Mouse (Mus musculus) thymus, postnatal 4 days (tissue): ENCODE measurements around the gene Rassf6.

Source experiments
- DNase-seq: peaks from one replicate; pipeline ENCODE4 v3.0.0; 2021

The Rassf6 gene

DNA sequence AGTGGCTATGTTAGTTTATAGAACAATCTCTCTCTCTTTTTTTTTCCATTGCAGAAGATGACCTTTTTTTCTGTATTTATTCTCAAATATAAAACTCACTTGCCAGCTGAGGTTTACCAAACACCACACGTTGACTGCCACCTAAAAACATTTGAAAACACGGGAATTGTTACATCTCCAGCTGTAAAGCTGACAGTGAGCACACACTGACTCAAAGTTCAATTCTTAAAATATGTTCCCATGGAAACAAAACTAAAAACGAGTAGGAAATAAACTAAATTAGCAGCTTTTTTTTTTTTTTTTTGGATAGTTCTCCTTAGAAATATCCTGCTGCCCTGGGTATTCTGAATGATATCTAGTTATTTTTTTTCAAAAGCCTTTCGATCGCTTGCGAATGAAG is 75.3 kb downstream of the Rassf6 start:
- DNase-seq: no peak

DNA sequence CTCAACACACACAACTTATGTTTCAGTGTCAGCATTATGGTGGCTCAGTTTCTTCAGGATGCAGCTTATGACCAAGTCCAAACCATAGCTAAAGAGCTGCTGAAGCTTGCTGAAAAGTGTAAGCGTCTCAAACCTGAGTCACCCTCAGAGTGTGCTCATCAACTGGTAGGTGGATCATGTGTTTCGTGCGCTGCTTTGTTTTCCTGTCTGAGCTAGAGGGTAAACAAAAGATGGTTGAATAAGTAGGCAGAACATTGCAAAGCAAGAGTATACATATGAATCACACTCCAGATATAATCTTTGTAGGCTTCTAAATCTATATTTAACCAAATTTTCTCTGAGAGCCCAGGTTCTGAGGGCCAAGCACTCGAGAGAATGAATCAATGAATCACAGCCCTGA is 76.3 kb downstream of the Rassf6 start:
- DNase-seq: no peak

DNA sequence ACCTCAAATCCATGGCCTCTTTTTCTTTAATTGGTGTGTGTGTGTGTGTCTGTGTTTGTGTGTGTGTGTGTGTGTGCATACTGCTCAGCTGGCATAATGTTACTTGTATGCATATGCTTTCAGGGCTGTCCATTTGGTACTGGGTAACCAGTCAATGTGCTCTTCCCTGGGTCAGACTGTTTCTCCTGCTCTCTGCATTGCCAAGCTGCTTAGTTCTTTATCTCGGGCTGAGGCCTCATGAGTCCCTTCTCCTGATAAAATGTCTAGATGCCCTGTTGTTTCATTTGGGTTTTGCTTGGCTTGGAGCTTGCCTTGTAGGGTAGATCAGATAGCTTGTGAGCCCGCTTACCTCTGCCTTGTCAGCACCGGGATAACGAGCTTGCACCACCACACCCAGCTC is 77.6 kb downstream of the Rassf6 start:
- DNase-seq: no peak

DNA sequence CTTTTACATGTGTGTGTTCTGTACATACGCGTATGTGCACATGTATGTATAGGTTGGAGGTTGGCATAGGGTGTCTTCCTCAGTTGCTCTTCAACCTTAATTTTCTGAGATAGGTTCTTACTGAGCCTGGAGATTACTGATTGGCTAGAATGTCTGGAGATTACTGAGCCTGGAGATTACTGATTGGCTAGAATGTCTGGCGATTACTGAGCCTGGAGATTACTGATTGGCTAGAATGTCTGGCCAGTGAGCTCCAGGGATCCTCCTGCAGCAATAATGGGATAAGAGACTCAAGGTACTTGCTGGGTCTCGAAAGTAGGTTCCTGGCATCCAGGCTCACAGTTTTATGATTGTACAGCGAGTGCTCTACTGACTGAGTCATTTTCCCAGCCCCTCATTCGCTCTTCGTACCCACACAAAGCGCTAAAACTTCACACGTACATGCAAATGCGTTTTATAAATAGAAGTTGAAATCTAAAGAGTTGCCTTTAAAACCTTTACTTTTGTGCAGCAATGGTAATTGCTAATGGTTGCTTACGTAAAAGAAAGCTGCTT is 78.7 kb downstream of the Rassf6 start:
- no peak for DNase-seq

DNA sequence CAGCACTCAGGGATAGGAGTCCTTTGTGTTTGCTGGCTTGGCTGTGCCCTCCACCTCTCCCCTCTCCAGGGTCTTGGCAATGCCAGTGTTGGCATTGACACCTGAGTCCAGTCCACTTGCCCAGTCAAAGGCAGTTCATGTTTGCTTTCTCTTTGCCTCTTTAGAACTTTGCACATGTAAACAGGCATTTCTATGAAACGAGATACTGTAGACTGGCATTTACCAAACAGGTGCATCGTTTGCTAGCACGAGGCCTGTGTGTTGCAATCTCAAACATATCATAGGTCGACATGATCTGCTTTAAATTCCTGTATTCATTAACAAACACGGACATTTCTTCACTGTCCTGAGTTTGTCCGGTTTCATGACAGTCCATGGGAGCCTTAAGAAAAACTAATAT is 79.7 kb downstream of the Rassf6 start, which contains the start of gene 5830473C10Rik:
Gene 5830473C10Rik (plus strand): TSS at position 365 of the 400 bp plus-strand sequence.
- no peak for DNase-seq

DNA sequence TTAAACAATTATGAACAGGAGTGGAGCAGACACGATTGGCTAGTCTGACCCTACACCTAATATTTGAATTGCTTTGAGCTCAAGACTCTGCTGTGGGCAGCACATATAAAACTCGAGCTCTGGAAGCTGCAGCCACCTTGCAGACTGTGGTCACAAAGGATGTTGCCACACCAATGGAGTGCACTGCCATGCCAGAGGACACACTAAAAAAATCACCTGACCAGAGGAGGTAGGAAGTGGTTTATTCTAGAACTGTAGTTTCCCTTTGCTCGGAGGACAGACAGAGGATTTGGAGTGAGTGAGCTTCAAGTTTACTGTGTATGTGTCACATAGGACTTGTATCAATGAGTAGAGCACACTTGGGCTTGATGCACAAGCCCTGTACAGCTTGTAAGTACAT is 84.4 kb downstream of the Rassf6 start:
- no peak for DNase-seq
